Mouse (Mus musculus) stomach, embryonic 16.5 days (tissue): Measurements from ENCODE around the gene Marc1. TPM values are rescaled to one million over a fixed set of nuclear protein-coding genes. Genes with fewer than 3 reads are reported as not detected.

ENCODE experiments used
- ATAC-seq: fragments of 200-750 bp; cut with Nextera tagmentation; 2 replicates; pipeline ENCODE4 v1.8.0; 2017; ENCODE audit warnings: moderate number of reproducible peaks, moderate TSS enrichment; ENCODE audit not compliant: insufficient read depth, low FRiP score
- H3K27ac ChIP-seq: fragments of 300-500 bp; sonication (generic); 2 replicates; pipeline ENCODE4 v1.5.1; 2014; ENCODE audit warnings: low read length
- H3K27me3 ChIP-seq: fragments of 300-500 bp; sonication (generic); 2 replicates; pipeline ENCODE4 v1.6.1; 2014; ENCODE audit warnings: low read length, control low read depth, mixed read lengths; ENCODE audit not compliant: control insufficient read depth, insufficient read depth
- H3K36me3 ChIP-seq: fragments of 300-500 bp; sonication (generic); 2 replicates; pipeline ENCODE4 v1.6.1; 2014; ENCODE audit warnings: low read length; ENCODE audit not compliant: control insufficient read depth, insufficient read depth
- H3K4me1 ChIP-seq: fragments of 300-500 bp; sonication (generic); 2 replicates; pipeline ENCODE4 v1.6.1; 2014; ENCODE audit warnings: low read length, control low read depth, mixed read lengths; ENCODE audit not compliant: control insufficient read depth, insufficient read depth
- H3K4me2 ChIP-seq: fragments of 300-500 bp; sonication (generic); 2 replicates; pipeline ENCODE4 v1.6.1; 2014; ENCODE audit warnings: low read depth, low read length, mixed read lengths
- H3K4me3 ChIP-seq: fragments of 300-500 bp; sonication (generic); replicated peaks from 2 replicates; pipeline ENCODE4 v1.5.1; 2014; ENCODE audit warnings: mild to moderate bottlenecking, low read length
- H3K9ac ChIP-seq: fragments of 300-500 bp; sonication (generic); 2 replicates; pipeline ENCODE4 v1.6.1; 2014; ENCODE audit warnings: low read length
- H3K9me3 ChIP-seq: fragments of 300-500 bp; sonication (generic); replicated peaks from 2 replicates; pipeline ENCODE4 v1.6.1; 2016; ENCODE audit warnings: low read length, control low read depth; ENCODE audit not compliant: control insufficient read depth
- WGBS: fragments of 180-500 bp; shearing (Covaris S2); extraction: QIAGEN DNeasy Blood & Tissue Kit; methylation state at CpG from one replicate; pipeline ENCODE4 v1.1.7; 2014; 5-methylcytosine and 5-hydroxymethylcytosine counted together
- polyA plus RNA-seq: library from polyadenylated mRNA; unstranded; fragments of >200 nt; fragmentation: Nextera tagmentation; extraction: Ambion mirVana; gene quantifications from 2 replicates; pipeline ENCODE4 v1.2.1, GENCODE M21; 2015

Gene Marc1
- polyA plus RNA-seq, 1 experiment from 2014 or later, result 2.7 TPM

DNA sequence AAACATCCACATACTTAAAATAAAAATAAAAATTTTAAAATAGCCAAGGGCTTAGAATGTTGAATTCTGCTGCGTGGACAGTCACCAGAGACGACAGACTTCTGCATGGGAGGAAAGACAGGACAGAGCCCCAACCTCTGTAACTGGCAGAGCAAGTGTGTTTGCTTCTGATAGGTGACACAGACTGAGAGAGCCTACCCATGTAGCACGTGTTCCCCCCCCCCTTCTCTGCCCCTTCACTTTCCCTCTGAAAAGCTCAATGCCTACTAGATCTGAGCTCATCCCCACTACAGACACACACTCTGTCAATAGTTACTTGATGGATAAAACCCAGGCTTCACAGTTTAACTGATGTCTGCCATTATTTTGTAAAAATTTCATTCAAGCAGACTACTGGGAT lies 35.9 kb upstream of the Marc1 start:
- Histone ChIP-seq H3K27me3 (no peaks in the 10 kb centered on the region), H3K4me1 (peaks cover 14% of the 10 kb centered on the region), H3K36me3 (no peaks in the 10 kb centered on the region), H3K4me3 (no peak overlapping the region), H3K4me2 (peak overlapping the region; percentile 87; the same call in 1 of the 2 replicates), H3K9me3 (no peaks in the 10 kb centered on the region), H3K27ac (no peak overlapping the region), H3K9ac (no peak overlapping the region)
- no peak for ATAC-seq
- 45% methylated on average over 3 of the region's 3 CpGs for WGBS

- peak within 1 kb of the TSS; percentile 89 for H3K27ac ChIP-seq
- ATAC-seq, result peak; percentile 10; the same call in 1 of the 2 replicates
- 4% methylated on average over 18 of the region's 18 CpGs for WGBS
- H3K4me3 ChIP-seq, result peak within 1 kb of the TSS; percentile 82
- no peaks in the 10 kb centered on the region for H3K36me3 ChIP-seq
- peak within 1 kb of the TSS; percentile 87 for H3K4me2 ChIP-seq
- H3K9me3 ChIP-seq, result no peaks in the 10 kb centered on the region
- H3K27me3 ChIP-seq, result no peaks in the 10 kb centered on the region
- H3K9ac ChIP-seq, result peak within 1 kb of the TSS; percentile 90
- H3K4me1 ChIP-seq, result peaks cover 12% of the 10 kb centered on the region
Measured at GRCm38 (mm10) chr1:184846092-184846750, 35.1 kb upstream of the Marc1 start, which contains the start of gene Marc2. Gene Marc2, minus strand, starts transcription at chr1:184846451.

- no peaks in the 10 kb centered on the region for H3K27me3 ChIP-seq
- peak; percentile 99 for ATAC-seq
- peak overlapping the region; percentile 89 for H3K27ac ChIP-seq
- H3K4me2 ChIP-seq, result peak overlapping the region; percentile 87
- H3K4me3 ChIP-seq, result peak overlapping the region; percentile 82
- WGBS, result under 1% methylated on average over 67 of the region's 67 CpGs
- no peaks in the 10 kb centered on the region for H3K36me3 ChIP-seq
- H3K4me1 ChIP-seq, result peaks cover 12% of the 10 kb centered on the region
- no peaks in the 10 kb centered on the region for H3K9me3 ChIP-seq
- peak overlapping the region; percentile 90 for H3K9ac ChIP-seq
Measured at GRCm38 (mm10) chr1:184845111-184846071, 34.3 kb upstream of the Marc1 start.

DNA sequence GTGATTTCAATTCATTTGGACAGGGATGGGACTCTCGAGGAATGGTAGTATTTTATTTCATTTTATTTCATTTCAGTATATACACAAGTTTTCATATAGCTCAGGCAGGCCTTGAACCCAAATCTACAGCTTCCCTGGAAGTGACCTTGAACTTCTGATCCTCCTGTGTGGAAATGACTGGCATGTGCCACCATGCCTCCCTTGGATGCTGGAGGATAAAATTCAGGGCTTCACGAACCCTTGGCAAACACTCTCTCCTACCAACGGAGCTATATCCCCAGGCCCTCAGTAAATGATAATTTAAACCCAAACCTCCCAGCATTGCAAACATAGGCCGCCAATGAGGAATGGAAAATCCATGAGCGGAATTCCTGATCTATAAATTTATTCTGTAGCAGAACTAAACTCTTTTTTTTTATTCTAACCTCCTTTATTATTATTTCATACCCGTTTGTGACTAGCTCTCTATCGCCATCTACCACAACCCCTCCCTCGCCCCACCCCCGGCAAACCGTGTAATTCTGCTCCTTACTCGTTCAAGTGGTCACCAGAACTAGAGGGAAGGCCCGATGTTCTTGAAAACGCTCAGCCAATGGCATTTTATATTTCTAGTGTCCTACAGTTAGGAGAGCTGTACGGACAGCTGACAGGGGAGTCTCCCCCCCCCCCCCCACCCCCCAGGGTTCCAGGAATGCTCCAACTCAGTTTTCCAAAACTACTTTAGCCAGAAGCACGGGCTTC lies 33.4 kb upstream of the Marc1 start:
- ATAC-seq, result no peak
- peaks cover 12% of the 10 kb centered on the region for H3K4me1 ChIP-seq
- 20% methylated on average over 15 of the region's 15 CpGs for WGBS

GRCm38 (mm10) chr1:184837649-184838048 lies 26.5 kb upstream of the Marc1 start:
- Histone ChIP-seq H3K36me3 (peaks cover 5% of the 10 kb centered on the region; the same call in 1 of the 2 replicates), H3K9me3 (no peaks in the 10 kb centered on the region), H3K4me2 (no peak overlapping the region), H3K4me3 (no peak overlapping the region), H3K9ac (no peak overlapping the region), H3K27ac (no peak overlapping the region), H3K27me3 (no peaks in the 10 kb centered on the region), H3K4me1 (no peaks in the 10 kb centered on the region)
- peak; percentile 21; the same call in 1 of the 2 replicates for ATAC-seq
- WGBS, result 71% methylated on average over 4 of the region's 4 CpGs

More for the DNA sequence above, 33.4 kb upstream of the Marc1 start:
- Histone ChIP-seq H3K9ac (peak overlapping the region; percentile 90), H3K27me3 (no peaks in the 10 kb centered on the region), H3K9me3 (no peaks in the 10 kb centered on the region), H3K36me3 (no peaks in the 10 kb centered on the region; the same call in 1 of the 2 replicates), H3K4me3 (peak overlapping the region; percentile 82), H3K4me2 (peak overlapping the region; percentile 87), H3K27ac (peak overlapping the region; percentile 89)

DNA sequence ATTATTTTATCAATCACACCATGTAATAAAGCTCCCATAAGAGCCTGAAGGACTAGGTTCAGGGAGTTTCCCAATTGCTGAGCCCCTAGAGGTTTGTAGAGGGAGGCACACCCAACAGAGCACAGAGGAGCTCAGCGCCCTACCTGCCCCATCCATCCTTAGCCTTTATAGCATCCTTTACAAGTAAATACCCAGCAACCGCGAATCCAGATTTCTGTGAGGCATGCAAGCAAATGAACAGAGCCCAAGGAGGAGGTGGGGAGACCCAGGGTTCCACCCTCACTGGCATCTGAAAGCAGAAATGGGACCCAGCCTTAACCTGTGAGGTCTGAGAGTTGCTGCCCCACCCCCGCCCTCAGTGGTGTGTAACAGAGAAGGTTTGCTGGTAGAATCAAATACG lies 25.2 kb upstream of the Marc1 start:
- H3K4me2 ChIP-seq, result no peak overlapping the region
- no peaks in the 10 kb centered on the region for H3K9me3 ChIP-seq
- 81% methylated on average over 5 of the region's 5 CpGs for WGBS
- H3K4me1 ChIP-seq, result no peaks in the 10 kb centered on the region
- no peaks in the 10 kb centered on the region for H3K27me3 ChIP-seq
- no peak overlapping the region for H3K9ac ChIP-seq
- no peak for ATAC-seq
- H3K4me3 ChIP-seq, result no peak overlapping the region
- no peak overlapping the region for H3K27ac ChIP-seq
- peaks cover 15% of the 10 kb centered on the region for H3K36me3 ChIP-seq

DNA sequence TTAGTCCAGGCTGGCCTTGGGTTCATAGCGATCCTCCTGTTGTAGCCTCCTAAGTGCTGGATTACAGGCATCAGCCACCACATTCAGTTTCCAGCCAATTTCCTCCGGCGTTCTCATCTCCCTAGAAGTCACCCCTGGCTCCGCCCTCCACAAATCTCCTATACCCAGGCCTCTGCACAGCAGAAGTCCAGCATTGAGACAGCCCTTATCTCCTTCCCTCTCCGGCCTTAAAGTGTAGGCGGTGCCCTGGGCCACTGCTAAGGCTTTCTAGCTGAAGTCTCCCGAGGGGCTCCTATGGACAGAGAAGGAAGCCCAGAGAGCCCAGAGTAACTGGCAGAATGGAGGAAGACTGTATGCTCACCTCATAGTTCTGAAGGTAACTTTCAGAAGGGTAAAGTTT lies 22.4 kb upstream of the Marc1 start:
- Histone ChIP-seq H3K36me3 (peaks cover 21% of the 10 kb centered on the region), H3K4me2 (no peak overlapping the region), H3K9ac (no peak overlapping the region), H3K4me3 (no peak overlapping the region), H3K27ac (no peak overlapping the region), H3K27me3 (no peaks in the 10 kb centered on the region), H3K9me3 (no peaks in the 10 kb centered on the region), H3K4me1 (no peaks in the 10 kb centered on the region)
- ATAC-seq, result no peak
- WGBS, result 85% methylated on average over 7 of the region's 7 CpGs

GRCm38 (mm10) chr1:184832211-184832610 lies 21.1 kb upstream of the Marc1 start:
- H3K9me3 ChIP-seq, result no peaks in the 10 kb centered on the region
- H3K9ac ChIP-seq, result no peak overlapping the region
- no peak overlapping the region for H3K27ac ChIP-seq
- WGBS, result 83% methylated on average over 10 of the region's 10 CpGs
- no peak overlapping the region for H3K4me2 ChIP-seq
- no peak overlapping the region for H3K4me3 ChIP-seq
- no peaks in the 10 kb centered on the region for H3K27me3 ChIP-seq
- no peak for ATAC-seq
- no peaks in the 10 kb centered on the region for H3K4me1 ChIP-seq
- H3K36me3 ChIP-seq, result peaks cover 21% of the 10 kb centered on the region
